Mouse (Mus musculus) ovary, postnatal 14 days (tissue): Measurements from ENCODE around the gene Alg11.

Source experiments
- DNase-seq: peaks from one replicate; pipeline ENCODE4 v3.0.0; 2022; ENCODE audit warnings: low spot score

Gene Alg11

GRCm38 (mm10) chr8:22061126-22061525 lies 605 bp downstream of the Alg11 start:
- DNase-seq = no peak

DNA sequence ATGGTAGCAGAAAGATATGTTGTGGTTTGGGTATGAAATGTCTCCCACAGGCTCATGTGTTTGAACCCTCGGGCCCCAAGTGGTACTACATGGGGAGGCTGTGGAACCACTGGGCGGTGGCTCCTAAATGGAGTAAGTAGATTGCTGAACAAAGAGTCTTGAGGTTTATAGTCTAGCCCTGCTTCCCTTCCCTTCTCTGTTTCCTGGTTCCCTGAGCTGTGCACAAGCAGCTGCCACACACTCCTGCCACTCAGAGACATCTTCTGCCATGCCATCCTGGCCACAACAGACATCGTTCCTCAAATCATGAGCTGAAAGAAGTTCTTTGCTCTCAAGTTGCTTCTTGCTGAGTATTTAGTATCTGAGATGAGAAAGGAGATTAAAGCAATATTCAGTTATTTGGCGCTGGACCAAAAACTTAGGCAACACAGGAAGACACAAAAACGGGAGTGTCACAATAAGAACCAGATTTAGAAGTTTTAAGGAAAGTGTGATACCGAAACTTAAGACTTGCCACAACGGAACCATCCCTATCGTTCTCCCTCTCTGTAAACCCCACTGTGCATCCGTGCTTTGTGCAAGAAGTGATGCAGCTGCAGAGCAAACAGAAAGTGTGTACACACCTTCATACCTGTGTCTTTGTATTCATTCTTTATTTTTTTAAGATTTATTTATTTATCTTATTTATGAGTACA lies 18.9 kb downstream of the Alg11 start:
- DNase-seq = no peak

GRCm38 (mm10) chr8:22089226-22089625 lies 28.7 kb downstream of the Alg11 start:
- no peak for DNase-seq

- no peak for DNase-seq
These were observed 31.0 kb downstream of the Alg11 start for GRCm38 (mm10) chr8:22091568-22091967.

GRCm38 (mm10) chr8:22107020-22107419 lies 46.5 kb downstream of the Alg11 start:
- DNase-seq = no peak
